Mouse (Mus musculus) kidney, postnatal 14 days (tissue): ENCODE results near the gene Gm960.
A peak's percentile ranks its signal among the peaks of the same experiment; 100 is the strongest.

ENCODE experiments used
- DNase-seq: peaks from one replicate; pipeline ENCODE4 v3.0.0; 2022; ENCODE audit warnings: mixed read lengths

Gm960 gene

GRCm38 (mm10) chr19:4622780-4623179 lies 75.7 kb downstream of the Gm960 start:
- no peak for DNase-seq

GRCm38 (mm10) chr19:4620721-4621120 lies 77.7 kb downstream of the Gm960 start:
- no peak for DNase-seq

- DNase-seq, result no peak
Measured at GRCm38 (mm10) chr19:4619461-4619860, 79.0 kb downstream of the Gm960 start.

DNA sequence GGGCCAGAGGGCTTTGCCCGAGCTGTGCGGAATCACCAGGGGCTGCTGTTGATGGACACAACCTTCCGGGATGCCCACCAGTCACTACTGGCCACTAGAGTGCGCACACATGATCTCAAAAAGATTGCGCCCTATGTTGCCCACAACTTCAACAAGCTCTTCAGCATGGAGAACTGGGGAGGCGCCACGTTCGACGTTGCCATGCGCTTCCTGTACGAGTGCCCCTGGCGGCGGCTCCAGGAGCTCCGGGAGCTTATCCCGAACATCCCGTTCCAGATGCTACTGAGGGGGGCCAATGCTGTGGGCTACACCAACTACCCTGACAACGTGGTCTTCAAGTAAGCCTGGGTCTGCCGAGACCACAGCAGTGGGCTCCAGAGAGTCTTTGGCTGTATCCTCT lies 80.3 kb downstream of the Gm960 start:
- DNase-seq, result no peak

- no peak for DNase-seq
Measured at GRCm38 (mm10) chr19:4616546-4616945, 81.9 kb downstream of the Gm960 start.

- DNase-seq, result peak; percentile 90
Measured at GRCm38 (mm10) chr19:4615151-4616093, 83.0 kb downstream of the Gm960 start, which contains the start of gene Lrfn4. Gene Lrfn4, minus strand, starts transcription at chr19:4615667.

GRCm38 (mm10) chr19:4614305-4615150 lies 83.9 kb downstream of the Gm960 start:
- DNase-seq, result peak; percentile 52

- no peak for DNase-seq
Measured at GRCm38 (mm10) chr19:4613464-4614304, 84.8 kb downstream of the Gm960 start.

- no peak for DNase-seq
Measured at GRCm38 (mm10) chr19:4612181-4612961, 86.1 kb downstream of the Gm960 start.

DNA sequence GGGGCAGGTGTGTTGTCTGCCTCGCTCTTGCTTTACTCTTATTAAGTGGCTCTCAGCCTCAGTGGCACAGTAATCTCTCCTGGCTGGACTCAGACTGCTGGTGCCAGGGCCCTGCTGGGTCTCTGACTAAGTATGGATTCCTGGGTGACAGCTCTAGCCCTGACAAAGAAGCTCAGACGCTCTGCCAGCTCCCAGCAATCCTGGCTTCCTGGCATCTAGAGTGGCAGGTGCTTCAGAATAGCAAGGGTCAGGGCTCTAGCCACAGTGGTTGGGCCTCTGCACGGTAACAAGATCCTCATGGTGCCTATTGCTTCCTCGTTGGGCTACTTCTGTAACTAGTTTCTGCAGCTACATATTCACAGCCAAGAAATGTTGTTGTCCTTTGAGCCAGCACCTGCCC lies 88.4 kb downstream of the Gm960 start:
- DNase-seq, result no peak

DNA sequence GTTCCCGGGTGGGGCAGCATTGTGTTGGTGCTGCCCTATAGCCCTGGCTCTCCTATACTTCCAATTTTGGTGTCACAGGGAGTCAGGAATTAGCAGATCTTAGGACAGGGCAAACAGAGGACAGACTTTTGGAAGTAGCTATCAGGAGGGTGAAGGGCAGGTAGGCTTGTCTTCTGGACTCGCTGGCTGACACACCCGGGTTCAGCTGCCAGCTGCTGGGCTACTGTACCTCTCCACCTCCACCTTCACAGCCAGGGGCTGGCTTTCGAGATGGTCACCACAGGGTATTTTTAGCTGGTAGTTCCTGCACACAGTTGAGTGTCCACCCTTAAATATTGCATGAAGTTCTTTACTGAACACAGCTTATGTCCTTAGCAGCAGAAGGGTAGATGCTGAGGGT lies 90.0 kb downstream of the Gm960 start:
- DNase-seq, result no peak

GRCm38 (mm10) chr19:4607406-4607805 lies 91.1 kb downstream of the Gm960 start:
- DNase-seq, result no peak

DNA sequence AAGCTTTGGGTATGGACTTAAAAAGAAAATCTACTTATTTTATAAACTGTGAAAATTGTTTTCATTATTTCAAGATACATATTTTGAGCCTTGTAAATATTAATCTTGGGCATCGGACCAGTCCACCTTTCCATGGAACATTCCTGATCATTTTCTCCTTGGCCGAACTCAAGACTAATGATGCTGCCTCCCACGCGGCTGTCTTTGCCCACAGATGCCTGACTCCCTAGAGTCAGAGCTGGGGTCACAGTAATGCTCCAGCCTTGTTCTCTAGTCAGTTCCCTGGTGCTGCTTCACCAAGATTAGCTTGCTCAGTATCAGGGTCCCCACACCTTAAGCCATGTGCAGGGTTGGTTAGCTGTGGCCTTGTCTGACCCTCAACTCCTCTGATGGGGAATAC lies 92.8 kb downstream of the Gm960 start:
- DNase-seq, result no peak

DNA sequence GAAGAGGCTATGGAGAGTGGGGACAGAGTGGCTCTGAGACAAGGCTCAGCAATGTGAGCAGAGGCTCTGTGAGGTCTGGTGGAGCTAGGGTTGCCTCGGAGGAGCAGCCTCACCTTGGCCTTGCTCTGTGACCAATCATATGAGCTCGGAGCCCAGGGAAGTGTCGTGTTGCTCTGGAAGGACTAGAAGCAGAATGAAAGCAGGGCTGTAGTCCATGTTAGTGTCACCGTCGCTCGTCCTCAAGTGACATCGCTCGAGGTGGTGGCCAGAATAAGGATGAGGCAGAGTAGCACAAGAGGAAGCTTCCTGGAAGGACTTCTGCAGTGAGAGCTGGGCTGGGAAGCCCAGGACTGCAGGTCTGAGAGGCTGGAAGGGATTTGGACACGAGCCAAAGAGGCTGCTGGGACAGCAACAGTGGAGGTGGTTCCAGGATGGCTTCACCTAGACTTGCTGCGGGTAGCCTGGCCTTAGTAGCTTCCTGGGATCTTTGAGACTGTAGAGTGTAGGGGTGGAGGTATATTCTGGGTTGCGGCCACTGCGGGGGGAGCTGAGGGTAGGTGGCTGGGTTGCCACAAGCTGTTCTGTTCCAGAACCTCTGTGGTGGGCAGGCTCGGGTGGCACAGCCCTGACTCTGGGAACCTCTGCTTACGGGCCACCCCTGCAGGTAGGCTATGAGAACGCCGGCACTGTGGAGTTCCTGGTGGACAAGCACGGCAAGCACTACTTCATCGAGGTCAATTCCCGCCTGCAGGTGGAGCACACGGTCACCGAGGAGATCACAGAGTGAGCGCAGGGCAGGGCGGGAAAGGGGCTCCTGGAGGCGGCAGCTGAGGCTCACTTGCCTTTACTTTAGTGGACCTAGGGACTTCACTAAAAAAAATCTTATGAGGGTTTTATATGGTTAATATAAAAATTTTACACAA lies 94.4 kb downstream of the Gm960 start:
- DNase-seq, result peak; percentile 71

GRCm38 (mm10) chr19:4602459-4602858 lies 96.0 kb downstream of the Gm960 start:
- no peak for DNase-seq

DNA sequence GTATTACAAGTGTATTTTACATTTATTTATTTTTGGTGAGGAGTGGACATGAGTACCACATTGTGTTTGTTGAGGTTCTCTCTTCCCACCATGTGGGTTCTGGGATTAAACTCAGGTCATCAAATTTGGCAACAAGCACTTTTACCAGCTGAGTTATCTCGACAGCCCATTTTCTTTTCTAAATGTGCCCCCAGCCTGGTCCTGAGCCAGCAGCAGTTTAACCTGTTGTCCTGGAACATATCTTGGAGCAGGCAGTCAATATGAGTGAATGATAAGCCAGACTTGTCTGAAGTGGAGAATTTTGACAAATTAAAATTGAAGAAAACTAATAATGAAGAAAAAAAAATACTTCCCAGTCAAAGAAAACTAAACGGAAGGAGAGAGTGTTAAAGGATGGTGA lies 102.4 kb downstream of the Gm960 start:
- peak; percentile 39 for DNase-seq

GRCm38 (mm10) chr19:4593792-4594522 lies 104.5 kb downstream of the Gm960 start:
- peak; percentile 88 for DNase-seq

DNA sequence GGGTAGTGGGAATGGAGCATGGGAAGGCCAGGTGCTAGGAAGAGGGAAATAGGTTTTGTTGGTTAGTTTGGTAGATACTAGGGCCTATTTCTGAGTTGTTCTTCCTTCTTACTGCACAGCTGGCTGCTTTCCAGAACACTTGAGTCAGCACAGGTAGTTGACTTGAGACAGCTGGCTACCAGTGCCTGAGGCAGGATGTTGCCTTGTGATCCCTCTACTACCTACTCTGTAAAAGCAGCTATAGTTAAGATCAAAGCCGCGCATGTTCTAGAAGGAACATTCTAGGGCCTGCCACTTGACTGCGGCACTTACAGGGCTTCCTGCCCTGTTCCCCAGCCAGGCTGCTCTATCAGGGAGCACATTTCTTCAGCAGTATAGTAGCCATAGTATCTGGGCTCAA lies 108.4 kb downstream of the Gm960 start:
- DNase-seq, result no peak

DNA sequence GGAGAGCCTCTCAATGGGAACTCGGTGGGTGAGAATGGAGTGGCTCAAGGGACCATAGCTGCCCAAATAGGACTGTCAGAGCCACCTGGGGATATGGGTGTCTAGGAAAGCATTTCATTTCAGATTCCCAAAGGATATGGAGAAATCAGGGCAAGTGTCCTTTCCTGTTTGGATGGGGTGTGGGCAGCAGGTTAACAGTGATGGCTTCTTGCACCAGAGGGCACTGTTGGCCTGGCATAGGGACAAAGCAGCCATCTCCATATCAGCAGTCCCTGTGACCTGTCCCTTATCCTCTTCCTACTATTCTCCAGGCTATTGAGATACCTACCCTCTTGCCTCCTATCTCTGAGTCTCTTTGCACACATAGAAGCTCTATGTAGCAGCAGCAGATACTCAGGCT lies 109.4 kb downstream of the Gm960 start:
- no peak for DNase-seq

GRCm38 (mm10) chr19:4588430-4588829 lies 110.0 kb downstream of the Gm960 start:
- no peak for DNase-seq
